Mouse (Mus musculus) cerebellum, adult 2 months (tissue): ENCODE data around the gene Lexm.

Experiments used
- CTCF ChIP-seq: fragments of 200-500 bp; IDR thresholded peaks from 2 replicates; pipeline ENCODE4 v1.5.1; 2011; ENCODE audit warnings: low read depth, mild to moderate bottlenecking, control low read depth, low read length, moderate library complexity, borderline replicate concordance; ENCODE audit not compliant: insufficient read depth
- POLR2A ChIP-seq: fragments of 200-500 bp; IDR thresholded peaks from 2 replicates; pipeline ENCODE4 v1.6.1; 2011; ENCODE audit warnings: low read length, control low read depth, borderline replicate concordance; ENCODE audit not compliant: insufficient read depth

GRCm38 (mm10) chr4:106634086-106634479 lies 17.0 kb upstream of the Lexm start:
- TF ChIP-seq CTCF (no peak), POLR2A (no peak)
